Mouse (Mus musculus) liver, embryonic 13.5 days (tissue): Measurements from ENCODE around the gene Mgat4b. TPM values are rescaled to one million over a fixed set of nuclear protein-coding genes. Genes with fewer than 3 reads are reported as not detected.

Experiments used
- ATAC-seq: fragments of 200-750 bp; cut with Nextera tagmentation; 2 replicates; pipeline ENCODE4 v1.8.0; 2017; ENCODE audit warnings: low read depth, mild to moderate bottlenecking, moderate number of reproducible peaks, moderate library complexity
- DNase-seq: peaks from one replicate; pipeline ENCODE4 v3.0.0; 2022
- H3K27ac ChIP-seq: fragments of 300-500 bp; sonication (generic); 2 replicates; pipeline ENCODE4 v1.5.1; 2015; ENCODE audit warnings: moderate library complexity, mild to moderate bottlenecking, inconsistent platforms
- H3K27me3 ChIP-seq: fragments of 300-500 bp; sonication (generic); 2 replicates; pipeline ENCODE4 v1.6.1; 2015; ENCODE audit warnings: mild to moderate bottlenecking, inconsistent platforms
- H3K36me3 ChIP-seq: fragments of 300-500 bp; sonication (generic); 2 replicates; pipeline ENCODE4 v1.6.1; 2015; ENCODE audit warnings: mild to moderate bottlenecking, inconsistent platforms
- H3K4me1 ChIP-seq: fragments of 300-500 bp; sonication (generic); replicated peaks from 2 replicates; pipeline ENCODE4 v1.6.1; 2015; ENCODE audit warnings: inconsistent platforms
- H3K4me2 ChIP-seq: fragments of 300-500 bp; sonication (generic); 2 replicates; pipeline ENCODE4 v1.6.1; 2015; ENCODE audit warnings: inconsistent platforms, mild to moderate bottlenecking, moderate library complexity
- H3K4me3 ChIP-seq: fragments of 300-500 bp; sonication (generic); replicated peaks from 2 replicates; pipeline ENCODE4 v1.5.1; 2015; ENCODE audit warnings: mild to moderate bottlenecking, inconsistent platforms
- H3K9ac ChIP-seq: fragments of 300-500 bp; sonication (generic); 2 replicates; pipeline ENCODE4 v1.6.1; 2015; ENCODE audit warnings: mild to moderate bottlenecking, inconsistent platforms
- H3K9me3 ChIP-seq: fragments of 300-500 bp; sonication (generic); replicated peaks from 2 replicates; pipeline ENCODE4 v1.6.1; 2016; ENCODE audit warnings: inconsistent platforms
- WGBS: fragments of 180-500 bp; shearing (Covaris S2); methylation state at CpG from one replicate; pipeline ENCODE4 v1.1.7; 2015; ENCODE audit not compliant: insufficient replicate concordance; 5-methylcytosine and 5-hydroxymethylcytosine counted together
- polyA plus RNA-seq: library from polyadenylated mRNA; unstranded; fragments of >200 nt; fragmentation: Nextera tagmentation; extraction: Ambion mirVana; gene quantifications from 2 replicates; pipeline ENCODE4 v1.2.1, GENCODE M21; 2015

Mgat4b gene
- polyA plus RNA-seq, 1 experiment from 2014 or later: 12.1 TPM

- DNase-seq (no peak), ATAC-seq (no peak)
- Histone ChIP-seq H3K27me3 (no peaks in the 10 kb centered on the region), H3K36me3 (no peaks in the 10 kb centered on the region), H3K4me3 (no peak overlapping the region), H3K4me2 (no peak overlapping the region), H3K27ac (no peak overlapping the region), H3K4me1 (peaks cover 85% of the 10 kb centered on the region), H3K9ac (no peak overlapping the region), H3K9me3 (no peaks in the 10 kb centered on the region)
- WGBS: 78% methylated on average over 6 of the region's 6 CpGs
Observed at GRCm38 (mm10) chr11:50214631-50215030, 3.9 kb downstream of the Mgat4b start.

- Histone ChIP-seq H3K36me3 (0 out of 2 replicates have a peak, but pooled peaks cover 1% of the 10 kb centered on the region), H3K4me3 (no peak overlapping the region), H3K4me1 (peaks cover 90% of the 10 kb centered on the region), H3K9me3 (no peaks in the 10 kb centered on the region), H3K9ac (no peak overlapping the region; the same call in 1 of the 2 replicates), H3K27ac (peak overlapping the region; percentile 65), H3K27me3 (no peaks in the 10 kb centered on the region), H3K4me2 (peak overlapping the region; percentile 15; the same call in 1 of the 2 replicates)
- WGBS: 45% methylated on average over 9 of the region's 9 CpGs
- peak; percentile 18; the same call in 1 of the 2 replicates for ATAC-seq
- no peak for DNase-seq
Observed at GRCm38 (mm10) chr11:50215633-50216032, 4.9 kb downstream of the Mgat4b start.

GRCm38 (mm10) chr11:50216724-50217366 is 6.2 kb downstream of the Mgat4b start:
- Histone ChIP-seq H3K9me3 (no peaks in the 10 kb centered on the region), H3K36me3 (0 out of 2 replicates have a peak, but pooled peaks cover 7% of the 10 kb centered on the region), H3K4me3 (no peak overlapping the region), H3K27ac (no peak overlapping the region; the same call in 1 of the 2 replicates), H3K9ac (0 out of 2 replicates have a peak overlapping the region, but pooled peaks have one; percentile 20), H3K4me1 (peaks cover 79% of the 10 kb centered on the region), H3K27me3 (no peaks in the 10 kb centered on the region), H3K4me2 (no peak overlapping the region)
- ATAC-seq (no peak), DNase-seq (no peak)
- 58% methylated on average over 4 of the region's 4 CpGs for WGBS

GRCm38 (mm10) chr11:50217811-50218210 is 7.1 kb downstream of the Mgat4b start:
- 0 out of 2 replicates have a peak overlapping the region, but pooled peaks have one; percentile 12 for H3K4me2 ChIP-seq
- WGBS: 57% methylated on average over 4 of the region's 4 CpGs
- peak overlapping the region; percentile 24; the same call in 1 of the 2 replicates for H3K9ac ChIP-seq
- H3K27ac ChIP-seq: peak overlapping the region; percentile 50
- no peaks in the 10 kb centered on the region for H3K27me3 ChIP-seq
- H3K9me3 ChIP-seq: no peaks in the 10 kb centered on the region
- H3K4me1 ChIP-seq: peaks cover 76% of the 10 kb centered on the region
- H3K36me3 ChIP-seq: 0 out of 2 replicates have a peak, but pooled peaks cover 8% of the 10 kb centered on the region
- DNase-seq (no peak), ATAC-seq (no peak)
- no peak overlapping the region for H3K4me3 ChIP-seq

- Histone ChIP-seq H3K36me3 (0 out of 2 replicates have a peak, but pooled peaks cover 8% of the 10 kb centered on the region), H3K4me2 (no peak overlapping the region), H3K27ac (no peak overlapping the region), H3K4me3 (no peak overlapping the region), H3K4me1 (peaks cover 77% of the 10 kb centered on the region), H3K9me3 (no peaks in the 10 kb centered on the region), H3K27me3 (no peaks in the 10 kb centered on the region), H3K9ac (no peak overlapping the region)
- no peak for ATAC-seq
- 37% methylated on average over 2 of the region's 2 CpGs for WGBS
- DNase-seq: no peak
Observed at GRCm38 (mm10) chr11:50219833-50220232, 9.1 kb downstream of the Mgat4b start.

GRCm38 (mm10) chr11:50222559-50223276 is 12.0 kb downstream of the Mgat4b start:
- H3K4me1 ChIP-seq: peaks cover 68% of the 10 kb centered on the region
- H3K27ac ChIP-seq: peak overlapping the region; percentile 98
- no peak for ATAC-seq
- DNase-seq: no peak
- H3K4me2 ChIP-seq: peak overlapping the region; percentile 86
- H3K27me3 ChIP-seq: no peaks in the 10 kb centered on the region
- peak overlapping the region; percentile 92 for H3K4me3 ChIP-seq
- peaks cover 8% of the 10 kb centered on the region; the same call in 1 of the 2 replicates for H3K36me3 ChIP-seq
- H3K9me3 ChIP-seq: no peaks in the 10 kb centered on the region
- WGBS: 55% methylated on average over 7 of the region's 7 CpGs
- H3K9ac ChIP-seq: peak overlapping the region; percentile 99

- peak overlapping the region; percentile 98 for H3K27ac ChIP-seq
- peak overlapping the region; percentile 86 for H3K4me2 ChIP-seq
- no peaks in the 10 kb centered on the region for H3K27me3 ChIP-seq
- peak overlapping the region; percentile 99 for H3K9ac ChIP-seq
- no peak for ATAC-seq
- peaks cover 68% of the 10 kb centered on the region for H3K4me1 ChIP-seq
- H3K4me3 ChIP-seq: peak overlapping the region; percentile 92
- 4% methylated on average over 17 of the region's 17 CpGs for WGBS
- no peaks in the 10 kb centered on the region for H3K9me3 ChIP-seq
- no peak for DNase-seq
- peaks cover 12% of the 10 kb centered on the region; the same call in 1 of the 2 replicates for H3K36me3 ChIP-seq
Observed at GRCm38 (mm10) chr11:50223783-50224662, 13.3 kb downstream of the Mgat4b start.

- Histone ChIP-seq H3K4me1 (peaks cover 68% of the 10 kb centered on the region), H3K9me3 (no peaks in the 10 kb centered on the region), H3K27ac (peak overlapping the region; percentile 98), H3K4me2 (peak overlapping the region; percentile 86), H3K27me3 (no peaks in the 10 kb centered on the region), H3K36me3 (peaks cover 12% of the 10 kb centered on the region; the same call in 1 of the 2 replicates), H3K4me3 (peak overlapping the region; percentile 92), H3K9ac (peak overlapping the region; percentile 99)
- ATAC-seq: peak; percentile 94
- DNase-seq: peak; percentile 92
- under 1% methylated on average over 69 of the region's 70 CpGs for WGBS
Observed at GRCm38 (mm10) chr11:50224671-50225530, 14.2 kb downstream of the Mgat4b start.

- no peak for DNase-seq
- WGBS: 2% methylated on average over 34 of the region's 34 CpGs
- Histone ChIP-seq H3K36me3 (peaks cover 15% of the 10 kb centered on the region), H3K9me3 (no peaks in the 10 kb centered on the region), H3K9ac (peak overlapping the region; percentile 99), H3K4me3 (peak overlapping the region; percentile 92), H3K27ac (peak overlapping the region; percentile 98), H3K27me3 (no peaks in the 10 kb centered on the region), H3K4me2 (peak overlapping the region; percentile 86), H3K4me1 (peaks cover 71% of the 10 kb centered on the region)
- ATAC-seq: peak; percentile 5; the same call in 1 of the 2 replicates
Observed at GRCm38 (mm10) chr11:50225611-50226378, 15.1 kb downstream of the Mgat4b start.
